Mouse (Mus musculus): ENCODE results near the gene Ppfia3. TPM values are rescaled to one million over a fixed set of nuclear protein-coding genes. Genes with fewer than 3 reads are reported as not detected.

Gene Ppfia3
- total and polyA plus RNA-seq, 2 experiments from 2014 or later, result 31.6 to 104 TPM

DNA sequence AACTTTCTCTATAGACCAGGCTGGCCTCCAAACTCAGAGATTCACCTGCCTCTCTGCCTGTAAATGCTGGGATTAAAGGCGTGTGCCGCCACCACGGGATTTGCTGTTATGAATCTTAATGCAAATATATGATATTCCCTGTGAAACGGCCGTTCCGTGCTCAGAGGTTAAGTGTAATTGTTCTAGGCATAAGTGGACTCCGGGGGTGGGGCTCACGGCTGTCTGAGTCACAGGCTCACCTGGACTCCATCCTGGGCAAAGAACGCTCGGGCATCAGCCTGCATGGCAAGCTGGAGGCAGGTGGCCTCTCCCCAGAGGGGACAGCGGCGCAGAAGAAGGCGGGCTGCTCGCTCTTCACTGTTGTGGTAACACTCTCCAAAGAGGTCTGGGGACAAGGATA lies 50.3 kb downstream of the Ppfia3 start:
- Histone ChIP-seq H3K27me3 (ENCODE audit: insufficient read depth, low read length) (no peaks in the 10 kb centered on the region), H3K4me2 (ENCODE audit: low read depth, low read length, poor library complexity, severe bottlenecking) (no peak overlapping the region), H3K36me3 (ENCODE audit: insufficient read depth, low read length) (peaks cover 15% of the 10 kb centered on the region), H3K9me3 (ENCODE audit: low read length) (no peaks in the 10 kb centered on the region), H3K4me1 (ENCODE audit: insufficient read depth, low read length) (no peaks in the 10 kb centered on the region), H3K9ac (replicated peaks; ENCODE audit: low read length, poor library complexity, severe bottlenecking) (no peak overlapping the region), H3K4me3 (ENCODE audit: low read depth, low read length) (no peak overlapping the region), H3K27ac (ENCODE audit: low read depth, low read length) (no peak overlapping the region)
- ATAC-seq (ENCODE audit: low FRiP score), result no peak
- DNase-seq (ENCODE audit: low spot score), result no peak
- WGBS, result 93% methylated on average over 14 of the region's 14 CpGs
- no peak for TF ChIP-seq CTCF (IDR thresholded peaks at IDR 0.05)

DNA sequence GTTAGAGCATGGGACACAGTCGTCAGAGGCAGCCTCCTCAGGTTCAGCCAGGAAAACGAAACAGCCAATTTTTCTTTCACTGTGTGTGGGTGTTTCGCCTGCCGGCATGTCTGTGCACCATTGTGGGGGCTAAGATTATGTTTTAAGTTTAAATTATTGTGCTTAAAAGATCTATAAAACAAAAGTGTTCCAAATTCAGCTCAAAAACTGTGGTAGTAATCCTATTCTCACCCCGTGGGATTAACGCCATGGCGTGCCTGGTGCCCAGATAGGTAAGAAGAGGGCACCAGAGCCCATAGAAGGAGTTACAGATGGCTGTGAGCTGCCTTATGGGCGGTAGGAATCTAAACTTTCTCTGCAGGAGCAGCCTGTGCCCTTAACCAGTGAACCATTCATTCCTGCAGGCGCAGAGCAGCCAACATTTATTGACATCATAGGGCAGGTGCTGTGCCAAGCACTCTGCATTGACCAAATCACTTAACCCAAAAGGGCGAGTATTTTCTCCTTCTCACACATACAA lies 51.6 kb downstream of the Ppfia3 start:
- H3K9me3 ChIP-seq (ENCODE audit: low read length), result no peaks in the 10 kb centered on the region
- no peak overlapping the region for H3K4me3 ChIP-seq (ENCODE audit: low read depth, low read length)
- no peak for DNase-seq (ENCODE audit: low spot score)
- peaks cover 16% of the 10 kb centered on the region for H3K36me3 ChIP-seq (ENCODE audit: insufficient read depth, low read length)
- H3K27me3 ChIP-seq (ENCODE audit: insufficient read depth, low read length), result no peaks in the 10 kb centered on the region
- 86% methylated on average over 10 of the region's 10 CpGs for WGBS
- ATAC-seq (ENCODE audit: low FRiP score), result no peak
- H3K4me1 ChIP-seq (ENCODE audit: insufficient read depth, low read length), result no peaks in the 10 kb centered on the region
- no peak overlapping the region for H3K27ac ChIP-seq (ENCODE audit: low read depth, low read length)
- no peak overlapping the region for H3K9ac ChIP-seq (replicated peaks; ENCODE audit: low read length, poor library complexity, severe bottlenecking)
- no peak for TF ChIP-seq CTCF (IDR thresholded peaks at IDR 0.05)
- H3K4me2 ChIP-seq (ENCODE audit: low read depth, low read length, poor library complexity, severe bottlenecking), result no peak overlapping the region

DNA sequence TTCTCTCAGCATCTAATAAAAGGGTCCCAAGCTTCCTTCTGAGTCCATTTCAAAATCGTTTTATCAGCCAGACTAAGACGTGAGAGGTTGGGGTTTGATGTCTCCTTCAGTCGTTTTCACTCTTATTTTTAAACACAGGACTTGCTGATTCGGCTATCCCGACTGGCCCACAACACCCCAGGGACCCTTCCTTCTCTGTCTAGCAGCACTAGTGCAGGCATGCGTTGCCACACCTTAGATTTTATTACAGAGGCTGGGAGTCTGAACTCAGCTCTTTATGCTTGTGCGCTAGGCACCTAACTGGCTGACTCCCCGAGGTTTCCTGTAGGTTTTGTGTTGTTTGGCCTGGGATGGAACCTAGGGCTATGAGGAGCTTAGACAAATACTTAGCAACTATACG lies 53.3 kb downstream of the Ppfia3 start:
- no peaks in the 10 kb centered on the region for H3K4me1 ChIP-seq (ENCODE audit: insufficient read depth, low read length)
- no peak overlapping the region for H3K9ac ChIP-seq (replicated peaks; ENCODE audit: low read length, poor library complexity, severe bottlenecking)
- H3K9me3 ChIP-seq (ENCODE audit: low read length), result no peaks in the 10 kb centered on the region
- no peak for ATAC-seq (ENCODE audit: low FRiP score)
- 0 out of 2 replicates have a peak overlapping the region, but pooled peaks have one; percentile 18 for H3K27ac ChIP-seq (ENCODE audit: low read depth, low read length)
- H3K4me2 ChIP-seq (ENCODE audit: low read depth, low read length, poor library complexity, severe bottlenecking), result no peak overlapping the region
- H3K4me3 ChIP-seq (ENCODE audit: low read depth, low read length), result no peak overlapping the region
- H3K27me3 ChIP-seq (ENCODE audit: insufficient read depth, low read length), result no peaks in the 10 kb centered on the region
- no peak for TF ChIP-seq CTCF (IDR thresholded peaks at IDR 0.05)
- H3K36me3 ChIP-seq (ENCODE audit: insufficient read depth, low read length), result peaks cover 13% of the 10 kb centered on the region
- WGBS, result 40% methylated on average over 9 of the region's 9 CpGs
- no peak for DNase-seq (ENCODE audit: low spot score)

DNA sequence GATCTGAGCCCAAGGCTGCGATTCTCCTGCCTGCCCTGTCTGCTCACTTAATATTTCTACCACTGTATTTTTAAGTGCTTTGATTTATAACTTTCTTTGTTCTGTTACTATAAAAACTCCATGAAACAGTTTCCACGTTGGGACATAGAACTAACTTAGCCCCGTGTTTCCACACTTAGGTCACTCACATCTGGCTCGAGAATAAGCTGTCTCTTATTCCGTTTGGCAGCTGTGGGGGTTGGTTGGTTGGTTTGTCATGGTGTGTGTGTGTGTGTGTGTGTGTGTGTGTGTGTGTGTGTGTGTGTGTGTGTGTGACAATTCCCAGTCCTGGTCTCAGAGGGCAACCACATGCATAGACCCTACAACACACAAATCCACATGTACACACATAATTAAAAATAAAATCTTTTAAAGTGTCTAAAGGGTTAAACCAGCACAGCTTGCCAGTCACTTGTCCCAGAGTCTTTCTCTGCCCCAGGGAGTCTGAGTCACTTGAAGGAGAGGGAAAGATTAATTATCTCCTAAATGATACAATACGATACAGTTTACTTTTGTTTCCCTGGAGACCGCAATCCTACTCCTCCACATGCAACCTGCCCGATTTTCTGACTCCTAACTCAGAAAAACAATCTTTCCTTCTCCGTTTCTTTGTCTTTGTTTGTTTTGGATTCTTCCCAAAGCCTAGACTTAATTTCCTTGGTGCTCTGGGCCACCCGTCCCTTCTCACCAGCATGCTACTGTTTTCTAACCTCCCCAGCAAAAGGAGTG lies 53.9 kb downstream of the Ppfia3 start:
- H3K27ac ChIP-seq (ENCODE audit: low read depth, low read length), result 0 out of 2 replicates have a peak overlapping the region, but pooled peaks have one; percentile 18
- WGBS, result 32% methylated on average over 10 of the region's 10 CpGs
- H3K27me3 ChIP-seq (ENCODE audit: insufficient read depth, low read length), result no peaks in the 10 kb centered on the region
- H3K9ac ChIP-seq (replicated peaks; ENCODE audit: low read length, poor library complexity, severe bottlenecking), result no peak overlapping the region
- no peaks in the 10 kb centered on the region for H3K9me3 ChIP-seq (ENCODE audit: low read length)
- no peak for ATAC-seq (ENCODE audit: low FRiP score)
- peaks cover 12% of the 10 kb centered on the region; the same call in 1 of the 2 replicates for H3K36me3 ChIP-seq (ENCODE audit: insufficient read depth, low read length)
- H3K4me3 ChIP-seq (ENCODE audit: low read depth, low read length), result no peak overlapping the region
- TF ChIP-seq CTCF (IDR thresholded peaks at IDR 0.05), result no peak
- peak; percentile 29 for DNase-seq (ENCODE audit: low spot score)
- H3K4me2 ChIP-seq (ENCODE audit: low read depth, low read length, poor library complexity, severe bottlenecking), result no peak overlapping the region
- H3K4me1 ChIP-seq (ENCODE audit: insufficient read depth, low read length), result no peaks in the 10 kb centered on the region

DNA sequence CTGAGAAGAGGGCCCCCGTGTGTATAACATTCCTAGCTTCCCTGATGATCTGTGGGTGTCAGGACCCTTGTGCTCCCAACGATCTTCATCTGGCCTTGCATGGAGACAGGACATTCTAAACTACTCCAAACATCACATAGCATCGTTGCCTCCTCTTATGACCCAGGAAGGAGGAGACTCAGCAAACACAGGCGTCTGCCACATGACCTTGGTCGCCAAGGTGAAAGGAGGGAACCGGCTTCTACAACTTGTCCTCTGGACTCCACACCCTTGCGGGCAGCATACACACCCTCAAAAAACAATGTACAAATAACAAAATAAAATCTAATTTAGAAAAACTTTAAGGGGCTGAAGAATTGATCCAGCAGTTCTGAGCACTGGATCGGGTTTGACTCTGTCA lies 54.8 kb downstream of the Ppfia3 start:
- ATAC-seq (ENCODE audit: low FRiP score), result no peak
- Histone ChIP-seq H3K36me3 (ENCODE audit: insufficient read depth, low read length) (peaks cover 7% of the 10 kb centered on the region; the same call in 1 of the 2 replicates), H3K9ac (replicated peaks; ENCODE audit: low read length, poor library complexity, severe bottlenecking) (no peak overlapping the region), H3K4me3 (ENCODE audit: low read depth, low read length) (no peak overlapping the region), H3K27me3 (ENCODE audit: insufficient read depth, low read length) (no peaks in the 10 kb centered on the region), H3K4me1 (ENCODE audit: insufficient read depth, low read length) (no peaks in the 10 kb centered on the region), H3K4me2 (ENCODE audit: low read depth, low read length, poor library complexity, severe bottlenecking) (no peak overlapping the region), H3K27ac (ENCODE audit: low read depth, low read length) (no peak overlapping the region), H3K9me3 (ENCODE audit: low read length) (no peaks in the 10 kb centered on the region)
- no peak for DNase-seq (ENCODE audit: low spot score)
- no peak for TF ChIP-seq CTCF (IDR thresholded peaks at IDR 0.05)
- 73% methylated on average over 8 of the region's 8 CpGs for WGBS

DNA sequence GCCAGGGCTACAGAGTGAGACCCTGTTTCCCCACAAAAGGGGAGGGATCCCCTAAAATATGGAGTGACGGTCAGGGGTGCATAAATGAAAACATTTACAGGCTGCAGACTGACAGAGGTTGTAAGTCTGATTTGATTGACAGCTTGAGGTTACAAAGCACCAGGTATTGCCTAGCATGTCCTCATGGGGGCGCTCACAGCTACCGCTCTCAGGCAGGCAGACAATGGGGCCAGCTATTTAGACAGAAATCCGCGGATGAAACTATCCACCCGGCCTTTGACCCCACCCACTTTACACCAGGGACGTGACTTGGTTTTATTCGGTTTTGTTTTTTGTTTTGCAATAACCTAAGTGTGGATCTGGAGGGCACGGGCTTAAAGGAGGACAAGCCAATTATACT lies 57.4 kb downstream of the Ppfia3 start:
- peaks cover 7% of the 10 kb centered on the region; the same call in 1 of the 2 replicates for H3K36me3 ChIP-seq (ENCODE audit: insufficient read depth, low read length)
- H3K4me3 ChIP-seq (ENCODE audit: low read depth, low read length), result no peak overlapping the region
- H3K4me1 ChIP-seq (ENCODE audit: insufficient read depth, low read length), result no peaks in the 10 kb centered on the region
- H3K27me3 ChIP-seq (ENCODE audit: insufficient read depth, low read length), result no peaks in the 10 kb centered on the region
- H3K9ac ChIP-seq (replicated peaks; ENCODE audit: low read length, poor library complexity, severe bottlenecking), result no peak overlapping the region
- DNase-seq (ENCODE audit: low spot score), result peak; percentile 53
- H3K27ac ChIP-seq (ENCODE audit: low read depth, low read length), result no peak overlapping the region
- H3K9me3 ChIP-seq (ENCODE audit: low read length), result no peaks in the 10 kb centered on the region
- TF ChIP-seq CTCF (IDR thresholded peaks at IDR 0.05), result peak; percentile 74
- H3K4me2 ChIP-seq (ENCODE audit: low read depth, low read length, poor library complexity, severe bottlenecking), result no peak overlapping the region
- WGBS, result 11% methylated on average over 9 of the region's 9 CpGs
- ATAC-seq (ENCODE audit: low FRiP score), result no peak

Data from midbrain, postnatal 0 days (tissue).